Mouse (Mus musculus) G1E (cell line): ENCODE results near the gene Tbc1d16.

Experiments used
- CTCF ChIP-seq: IDR thresholded peaks from 2 replicates; pipeline ENCODE4 v1.5.1; 2012; ENCODE audit warnings: low read depth, low read length, inconsistent platforms, mixed read lengths
- GATA1 ChIP-seq: IDR thresholded peaks from 2 replicates; pipeline ENCODE4 v1.6.1; 2012; ENCODE audit warnings: borderline replicate concordance, low read length, inconsistent platforms, mixed read lengths
- POLR2AphosphoS5 ChIP-seq: IDR thresholded peaks from 2 replicates; pipeline ENCODE4 v1.6.1; 2012; ENCODE audit warnings: low read depth, low read length, inconsistent platforms; ENCODE audit not compliant: insufficient replicate concordance
- TAL1 ChIP-seq: conservative IDR thresholded peaks from 2 replicates; pipeline ENCODE4 v1.6.1; 2012; ENCODE audit warnings: low read depth, low read length, inconsistent platforms, mixed read lengths

- TF ChIP-seq CTCF = no peak
- TF ChIP-seq GATA1 = no peak
- no peak for TF ChIP-seq POLR2AphosphoS5
- TF ChIP-seq TAL1 = no peak
These were observed 105.9 kb downstream of the Tbc1d16 start for GRCm38 (mm10) chr11:119122396-119122795.
